Mouse (Mus musculus): ENCODE data around the gene Trim28. TPM values are rescaled to one million over a fixed set of nuclear protein-coding genes. Genes with fewer than 3 reads are reported as not detected.
"Not testable (repeated sequence)": the region's sequence is repeated elsewhere in the genome, so short reads cannot be mapped to it uniquely, and the experiment has no call there.

Trim28 gene
- polyA plus RNA-seq, 1 experiment from 2014 or later, result 122 TPM

- Histone ChIP-seq H3K36me3 (ENCODE audit: control insufficient read depth, insufficient read depth, low read length) (no peaks in the 10 kb centered on the region), H3K27me3 (ENCODE audit: control insufficient read depth, insufficient read depth, low read length) (no peaks in the 10 kb centered on the region), H3K4me3 (replicated peaks; ENCODE audit: low read length) (no peak overlapping the region), H3K27ac (ENCODE audit: low read length) (no peak overlapping the region), H3K4me1 (ENCODE audit: control insufficient read depth, insufficient read depth, low read length) (peaks cover 4% of the 10 kb centered on the region; the same call in 1 of the 2 replicates), H3K9ac (ENCODE audit: low read length) (no peak overlapping the region), H3K9me3 (replicated peaks; ENCODE audit: control insufficient read depth, low read length) (no peaks in the 10 kb centered on the region), H3K4me2 (ENCODE audit: low read depth, low read length) (no peak overlapping the region)
- no peak for ATAC-seq (ENCODE audit: insufficient read depth, low FRiP score)
- 63% methylated on average over 8 of the region's 8 CpGs for WGBS
Measured at GRCm38 (mm10) chr7:13056913-13057700, 58.2 kb downstream of the Trim28 start.

GRCm38 (mm10) chr7:13059536-13059935 lies 60.6 kb downstream of the Trim28 start:
- Histone ChIP-seq H3K9me3 (replicated peaks; ENCODE audit: control insufficient read depth, low read length) (no peaks in the 10 kb centered on the region; the same call in 1 of the 2 replicates), H3K4me3 (replicated peaks; ENCODE audit: low read length) (no peak overlapping the region), H3K27me3 (ENCODE audit: control insufficient read depth, insufficient read depth, low read length) (no peaks in the 10 kb centered on the region), H3K4me1 (ENCODE audit: control insufficient read depth, insufficient read depth, low read length) (no peaks in the 10 kb centered on the region), H3K27ac (ENCODE audit: low read length) (no peak overlapping the region), H3K36me3 (ENCODE audit: control insufficient read depth, insufficient read depth, low read length) (no peaks in the 10 kb centered on the region), H3K9ac (ENCODE audit: low read length) (no peak overlapping the region), H3K4me2 (ENCODE audit: low read depth, low read length) (no peak overlapping the region)
- ATAC-seq (ENCODE audit: insufficient read depth, low FRiP score), result no peak
- 91% methylated on average over 9 of the region's 9 CpGs for WGBS

- not testable (repeated sequence) for H3K9ac ChIP-seq (ENCODE audit: low read length); ATAC-seq (ENCODE audit: insufficient read depth, low FRiP score)
Measured at GRCm38 (mm10) chr7:13063399-13063798, 64.5 kb downstream of the Trim28 start.

GRCm38 (mm10) chr7:13072293-13072692 lies 73.4 kb downstream of the Trim28 start:
- H3K27ac ChIP-seq (ENCODE audit: low read length), result no peak overlapping the region
- H3K9ac ChIP-seq (ENCODE audit: low read length), result no peak overlapping the region
- H3K4me3 ChIP-seq (replicated peaks; ENCODE audit: low read length), result no peak overlapping the region
- H3K4me1 ChIP-seq (ENCODE audit: control insufficient read depth, insufficient read depth, low read length), result no peaks in the 10 kb centered on the region
- no peaks in the 10 kb centered on the region for H3K27me3 ChIP-seq (ENCODE audit: control insufficient read depth, insufficient read depth, low read length)
- H3K9me3 ChIP-seq (replicated peaks; ENCODE audit: control insufficient read depth, low read length), result no peaks in the 10 kb centered on the region
- no peaks in the 10 kb centered on the region for H3K36me3 ChIP-seq (ENCODE audit: control insufficient read depth, insufficient read depth, low read length)
- no peak overlapping the region for H3K4me2 ChIP-seq (ENCODE audit: low read depth, low read length)
- WGBS, result 56% methylated on average over 5 of the region's 5 CpGs
- no peak for ATAC-seq (ENCODE audit: insufficient read depth, low FRiP score)

More at GRCm38 (mm10) chr7:13063399-13063798, 64.5 kb downstream of the Trim28 start:
- not testable (repeated sequence) for H3K9me3 ChIP-seq (replicated peaks; ENCODE audit: control insufficient read depth, low read length); H3K27me3 ChIP-seq (ENCODE audit: control insufficient read depth, insufficient read depth, low read length); H3K27ac ChIP-seq (ENCODE audit: low read length); H3K4me1 ChIP-seq (ENCODE audit: control insufficient read depth, insufficient read depth, low read length); H3K36me3 ChIP-seq (ENCODE audit: control insufficient read depth, insufficient read depth, low read length); H3K4me2 ChIP-seq (ENCODE audit: low read depth, low read length); H3K4me3 ChIP-seq (replicated peaks; ENCODE audit: low read length)
- 63% methylated on average over 2 of the region's 2 CpGs for WGBS

Other genes with a start within 250 kb of the Trim28 start
- 5.7 and 7.6 TPM in 2 replicates for gene Zscan18, start 195.5 kb upstream of the Trim28 start, polyA plus RNA-seq (2015; fragmentation: Nextera tagmentation; extraction: Ambion mirVana)
- gene Zfp329, start 180.3 kb upstream of the Trim28 start, polyA plus RNA-seq (2015; fragmentation: Nextera tagmentation; extraction: Ambion mirVana), result 13.8 and 14.5 TPM in 2 replicates
- 36.0 and 38.7 TPM in 2 replicates for gene Zfp110, start 164.4 kb upstream of the Trim28 start, polyA plus RNA-seq (2015; fragmentation: Nextera tagmentation; extraction: Ambion mirVana)
- 3.3 and 3.7 TPM in 2 replicates for gene Zfp128, start 117.9 kb upstream of the Trim28 start, polyA plus RNA-seq (2015; fragmentation: Nextera tagmentation; extraction: Ambion mirVana)
- gene Zscan22, start 101.3 kb upstream of the Trim28 start, polyA plus RNA-seq (2015; fragmentation: Nextera tagmentation; extraction: Ambion mirVana), result 14.1 and 14.8 TPM in 2 replicates
- gene Rps5, start 76.8 kb upstream of the Trim28 start, polyA plus RNA-seq (2015; fragmentation: Nextera tagmentation; extraction: Ambion mirVana), result 869 and 872 TPM in 2 replicates
- gene Rnf225, start 71.7 kb upstream of the Trim28 start, polyA plus RNA-seq (2015; fragmentation: Nextera tagmentation; extraction: Ambion mirVana), result 2.3 and 3.2 TPM in 2 replicates
- gene Zfp324, start 33.3 kb upstream of the Trim28 start, polyA plus RNA-seq (2015; fragmentation: Nextera tagmentation; extraction: Ambion mirVana), result 8.3 and 8.8 TPM in 2 replicates
- 7.2 and 8.9 TPM in 2 replicates for gene Zfp446, start 21.3 kb upstream of the Trim28 start, polyA plus RNA-seq (2015; fragmentation: Nextera tagmentation; extraction: Ambion mirVana)
- 0.95 and 1.4 TPM in 2 replicates for gene Slc27a5, start 922 bp upstream of the Trim28 start, polyA plus RNA-seq (2015; fragmentation: Nextera tagmentation; extraction: Ambion mirVana)
- 18.4 and 20.2 TPM in 2 replicates for gene Zbtb45, start 10.9 kb downstream of the Trim28 start, polyA plus RNA-seq (2015; fragmentation: Nextera tagmentation; extraction: Ambion mirVana)
- gene Chmp2a, start 35.7 kb downstream of the Trim28 start, polyA plus RNA-seq (2015; fragmentation: Nextera tagmentation; extraction: Ambion mirVana), result 189 and 190 TPM in 2 replicates
- 21.4 and 22.1 TPM in 2 replicates for gene Ube2m, start 39.2 kb downstream of the Trim28 start, polyA plus RNA-seq (2015; fragmentation: Nextera tagmentation; extraction: Ambion mirVana)
- 2.5 and 2.7 TPM in 2 replicates for gene Mzf1, start 55.6 kb downstream of the Trim28 start, polyA plus RNA-seq (2015; fragmentation: Nextera tagmentation; extraction: Ambion mirVana)
- not detected in 2 replicates for gene Vmn1r85, start 96.1 kb downstream of the Trim28 start, polyA plus RNA-seq (2015; fragmentation: Nextera tagmentation; extraction: Ambion mirVana)
- gene Vmn1r86, start 120.8 kb downstream of the Trim28 start, polyA plus RNA-seq (2015; fragmentation: Nextera tagmentation; extraction: Ambion mirVana), result not detected in 2 replicates
- not detected in 2 replicates for gene Vmn1r87, start 141.0 kb downstream of the Trim28 start, polyA plus RNA-seq (2015; fragmentation: Nextera tagmentation; extraction: Ambion mirVana)
- gene Vmn1r88, start 160.5 kb downstream of the Trim28 start, polyA plus RNA-seq (2015; fragmentation: Nextera tagmentation; extraction: Ambion mirVana), result not detected in 2 replicates
- gene Vmn1r89, start 213.9 kb downstream of the Trim28 start, polyA plus RNA-seq (2015; fragmentation: Nextera tagmentation; extraction: Ambion mirVana), result not detected in 2 replicates

Measured in stomach, embryonic 16.5 days (tissue).